Mouse (Mus musculus) adipocyte (in vitro differentiated cells): ENCODE data around the gene Lrp6.
A peak's percentile ranks its signal among the peaks of the same experiment; 100 is the strongest.

Experiments
- DNase-seq: peaks from one replicate; pipeline ENCODE4 v3.0.0-alpha.2; 2016; ENCODE audit warnings: low spot score

Gene Lrp6

DNA sequence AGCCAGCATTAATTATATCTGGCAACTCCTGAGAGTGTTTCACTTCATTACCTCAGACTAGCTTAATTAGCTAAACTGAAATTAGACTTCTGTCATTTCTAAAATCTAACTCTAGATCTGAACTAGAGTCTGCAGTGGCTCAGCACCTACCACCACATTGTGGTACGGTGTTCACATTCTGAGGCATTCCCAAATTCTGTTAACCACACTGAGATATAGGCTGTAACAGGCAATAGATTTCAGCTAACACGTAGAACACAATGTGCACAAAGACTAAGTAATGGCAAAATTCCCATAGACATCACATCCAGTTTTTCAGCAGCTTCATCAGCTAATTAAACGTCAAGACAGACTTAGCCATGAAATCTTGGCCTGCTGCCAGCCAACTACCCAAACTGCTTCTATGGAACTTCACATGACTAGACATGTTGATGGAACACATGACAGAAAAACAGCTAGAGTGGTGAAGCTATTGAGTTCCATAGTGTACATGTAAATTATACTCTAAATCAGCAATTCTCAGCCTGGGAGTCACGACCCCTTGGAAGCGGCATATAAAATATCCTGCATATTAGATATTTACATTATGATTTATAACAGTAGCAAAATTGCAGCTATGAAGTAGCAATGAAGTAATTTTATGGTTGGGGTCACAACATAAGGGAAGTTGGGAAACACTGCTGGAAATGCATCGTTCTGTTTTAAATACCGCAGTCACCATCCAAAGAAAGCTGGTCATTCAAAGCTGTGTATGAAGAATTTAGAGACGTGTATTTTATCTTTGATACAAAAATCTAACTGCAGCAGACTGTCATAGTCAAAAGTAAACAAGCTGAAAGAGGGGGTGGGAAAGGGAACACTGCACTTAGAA, 71.7 kb downstream of the Lrp6 start:
- DNase-seq, result peak; percentile 28

DNA sequence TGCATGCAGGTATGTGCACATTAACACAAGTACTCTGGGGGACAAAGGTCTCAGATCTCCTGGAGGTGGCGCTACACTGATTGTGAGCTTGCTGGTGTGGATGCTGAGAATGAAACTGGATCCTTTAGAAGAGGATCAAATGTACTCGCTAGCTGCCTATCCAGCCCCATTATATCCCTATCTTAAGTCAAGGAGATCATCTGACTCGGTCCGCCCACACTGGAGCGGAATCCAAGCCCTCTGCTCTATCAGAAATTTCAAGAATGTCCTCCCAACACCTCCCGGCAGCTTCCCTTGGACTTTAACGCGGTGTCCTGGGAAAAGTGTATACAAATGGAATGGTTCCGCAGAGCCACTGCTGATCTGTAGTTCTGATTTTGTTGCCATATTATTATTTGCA, 77.1 kb downstream of the Lrp6 start:
- no peak for DNase-seq

- DNase-seq, result no peak
Observed at GRCm38 (mm10) chr6:134489130-134489529, 77.6 kb downstream of the Lrp6 start.

GRCm38 (mm10) chr6:134486318-134486717, 80.4 kb downstream of the Lrp6 start:
- no peak for DNase-seq

DNA sequence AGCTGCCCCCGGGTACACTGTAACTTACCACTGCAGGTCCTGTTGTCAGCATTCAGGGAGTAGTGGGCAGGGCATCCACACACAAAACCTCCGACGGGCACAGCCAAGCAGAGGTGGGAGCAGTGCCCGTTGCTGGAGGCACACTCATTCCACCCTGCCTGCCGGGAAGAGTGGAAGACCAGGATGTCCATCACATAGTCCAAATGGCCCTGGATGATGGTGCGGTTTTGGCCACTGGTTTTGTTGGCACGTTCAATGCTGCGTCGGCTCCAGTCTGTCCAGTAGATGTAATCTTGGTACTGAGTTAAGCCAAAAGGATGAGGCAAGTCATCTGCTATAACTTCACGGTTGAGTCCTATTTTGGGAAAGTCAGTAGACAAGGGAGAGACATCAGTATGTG, 87.3 kb downstream of the Lrp6 start:
- DNase-seq, result no peak

DNA sequence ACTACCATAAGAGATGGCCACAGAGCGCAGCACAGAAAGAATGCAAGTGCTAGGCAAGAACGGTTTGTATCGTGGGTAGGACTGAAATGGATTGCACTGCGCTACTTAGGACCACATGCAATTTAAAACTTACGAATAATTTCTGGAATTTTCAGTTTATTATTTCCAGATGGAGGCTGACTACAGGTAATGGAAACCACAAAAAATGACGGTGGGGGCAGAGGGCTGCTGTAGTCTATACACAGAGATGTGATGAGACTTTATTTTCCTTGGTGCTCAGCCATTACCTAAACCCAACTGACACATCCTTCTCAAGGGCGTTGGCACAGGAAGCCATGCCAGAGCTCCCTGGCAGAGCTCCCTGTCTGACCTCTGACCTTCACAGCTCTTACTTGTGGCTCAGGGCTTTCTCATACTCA, 93.6 kb downstream of the Lrp6 start:
- DNase-seq, result peak; percentile 67

- no peak for DNase-seq
Observed at GRCm38 (mm10) chr6:134470857-134471256, 95.9 kb downstream of the Lrp6 start.

DNA sequence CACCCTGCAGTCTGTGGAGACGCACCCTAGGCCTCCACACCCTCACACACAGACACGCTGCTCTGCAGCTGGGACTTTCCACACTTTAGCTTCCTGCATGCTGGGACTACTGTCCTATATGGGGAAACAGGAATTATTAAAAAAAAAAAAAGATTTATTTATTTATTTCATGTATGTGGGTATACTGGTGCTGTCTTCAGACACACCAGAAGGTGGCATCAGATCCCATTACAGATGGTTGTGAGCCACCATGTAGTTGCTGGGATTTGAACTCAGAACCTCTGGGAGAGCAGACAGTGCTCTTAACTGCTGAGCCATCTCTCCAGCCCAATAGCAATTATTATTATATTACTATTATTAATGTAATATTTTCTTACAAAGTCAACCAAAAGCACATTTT, 97.5 kb downstream of the Lrp6 start:
- no peak for DNase-seq

DNA sequence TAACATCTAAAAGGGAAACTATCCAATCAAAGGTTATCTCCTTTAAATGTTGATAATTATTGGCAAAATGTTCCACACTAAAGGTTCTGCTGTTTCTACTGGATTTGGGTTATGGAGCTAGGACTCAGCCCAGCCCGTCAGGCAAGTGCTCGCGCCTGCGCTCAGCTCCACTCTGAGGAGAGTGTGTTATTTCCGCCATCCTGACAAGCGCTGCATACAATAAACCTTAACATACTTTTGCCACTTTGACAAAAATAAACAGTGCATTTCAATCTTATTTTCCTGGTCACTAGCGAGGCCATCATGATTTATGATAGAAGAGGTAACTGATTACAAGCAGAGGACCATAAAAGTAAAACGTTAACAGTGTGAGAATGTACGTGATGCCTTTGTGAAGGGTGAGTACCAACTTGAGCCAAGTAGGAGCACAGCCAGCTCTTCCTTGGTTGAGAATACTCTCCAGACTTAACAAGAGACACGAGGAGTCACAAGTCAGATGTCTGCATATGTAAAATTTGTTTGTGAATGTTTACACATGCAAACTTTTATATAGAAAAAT, 100.0 kb downstream of the Lrp6 start:
- DNase-seq, result no peak

DNA sequence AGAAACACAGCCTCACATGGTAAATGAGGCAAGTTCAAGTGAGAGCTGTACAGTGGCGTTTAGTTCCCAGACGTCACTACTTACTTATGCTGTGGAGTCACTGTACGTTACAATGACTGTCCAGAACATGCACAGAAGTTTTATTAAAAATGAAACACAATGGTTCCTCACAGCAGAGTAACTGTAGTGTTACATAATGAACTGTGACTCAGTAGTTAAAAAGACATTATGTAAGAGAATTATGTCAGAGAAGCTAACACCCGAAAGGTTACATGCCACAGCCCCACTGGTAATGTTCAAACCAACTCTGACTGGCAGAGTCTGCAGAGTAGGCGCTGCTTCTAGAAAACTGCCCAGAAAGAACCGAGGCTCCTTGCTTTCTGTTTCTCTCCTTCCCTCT, 105.6 kb downstream of the Lrp6 start:
- DNase-seq, result no peak

GRCm38 (mm10) chr6:134458376-134458775, 108.4 kb downstream of the Lrp6 start:
- DNase-seq, result no peak

GRCm38 (mm10) chr6:134454093-134454492, 112.7 kb downstream of the Lrp6 start:
- no peak for DNase-seq

GRCm38 (mm10) chr6:134450661-134451119, 116.1 kb downstream of the Lrp6 start:
- no peak for DNase-seq

GRCm38 (mm10) chr6:134449958-134450357, 116.8 kb downstream of the Lrp6 start:
- DNase-seq, result no peak

DNA sequence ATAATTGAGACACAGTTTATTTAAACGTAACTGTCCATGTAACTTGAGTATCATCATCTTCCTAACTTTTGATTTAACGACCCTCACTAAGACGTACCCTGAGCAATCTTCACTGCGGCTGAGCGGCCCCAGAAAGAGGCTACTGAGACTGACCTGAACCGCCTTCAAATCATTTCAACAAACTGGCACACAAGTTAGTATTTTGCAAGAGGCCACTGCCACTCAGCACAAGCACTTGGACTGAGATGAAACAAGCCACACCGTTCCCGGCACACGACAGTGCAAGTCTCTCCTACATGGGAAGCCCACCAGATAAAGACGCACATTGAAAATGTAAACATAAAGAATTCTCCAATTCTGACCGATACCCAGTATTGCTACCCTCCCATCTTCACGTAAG, 118.3 kb downstream of the Lrp6 start:
- peak; percentile 40 for DNase-seq

DNA sequence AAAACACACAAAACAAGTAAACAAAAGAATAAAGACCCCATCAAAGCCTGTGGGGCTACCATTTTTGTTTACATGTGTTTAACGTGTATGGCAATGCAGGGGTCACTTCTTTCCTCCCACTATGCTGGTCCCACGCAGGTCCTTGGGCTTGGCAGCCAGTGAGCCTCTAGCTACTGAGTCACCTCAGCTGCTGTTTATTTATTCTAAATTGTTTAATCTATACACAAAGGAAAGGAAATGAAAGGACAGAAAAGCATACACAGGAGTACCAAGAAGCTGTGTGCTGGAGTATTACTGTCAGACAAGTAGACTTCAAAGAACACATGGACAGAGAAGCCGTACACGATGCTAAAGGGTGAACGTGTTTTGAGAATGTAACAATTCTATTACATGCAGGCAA, 122.8 kb downstream of the Lrp6 start:
- no peak for DNase-seq

GRCm38 (mm10) chr6:134443198-134443904, 123.4 kb downstream of the Lrp6 start:
- DNase-seq, result no peak

DNA sequence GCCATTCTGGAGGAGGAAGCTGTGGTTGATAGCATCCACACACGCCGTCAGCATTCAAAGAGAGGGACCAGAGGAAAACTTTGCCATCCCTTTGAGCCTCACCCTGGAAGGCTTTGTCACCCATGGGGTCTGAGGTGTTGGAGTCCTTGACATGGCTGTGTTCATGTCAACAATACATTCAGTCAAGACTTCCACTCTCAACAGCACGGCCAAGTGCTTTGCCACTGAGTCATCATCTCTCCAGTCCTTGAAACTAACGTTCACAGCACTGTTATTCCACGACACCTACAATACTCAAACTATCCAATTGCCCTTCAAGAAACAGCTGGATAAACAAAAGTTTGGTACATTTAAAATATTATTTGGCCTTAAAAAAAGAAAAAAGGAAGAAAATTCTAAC, 124.5 kb downstream of the Lrp6 start:
- DNase-seq, result no peak

DNA sequence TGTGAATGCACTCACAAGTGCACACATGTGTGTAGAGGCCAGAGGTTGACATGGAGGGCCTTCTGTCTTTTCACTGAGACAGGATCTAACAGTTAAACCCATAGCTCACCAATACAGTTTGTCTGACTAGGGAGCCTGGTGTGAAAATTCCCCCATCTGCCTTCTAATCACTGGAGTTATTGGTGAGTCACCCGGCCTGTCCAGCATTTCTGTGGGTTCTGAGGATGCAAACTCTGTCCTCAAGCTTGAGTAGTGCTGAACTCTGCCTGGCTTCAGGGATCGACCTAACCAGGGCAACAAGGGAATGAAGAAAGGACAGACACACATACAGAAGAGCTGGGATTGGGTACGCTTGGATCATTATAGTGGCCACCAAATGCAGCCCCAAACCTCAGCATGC, 125.0 kb downstream of the Lrp6 start:
- no peak for DNase-seq

DNA sequence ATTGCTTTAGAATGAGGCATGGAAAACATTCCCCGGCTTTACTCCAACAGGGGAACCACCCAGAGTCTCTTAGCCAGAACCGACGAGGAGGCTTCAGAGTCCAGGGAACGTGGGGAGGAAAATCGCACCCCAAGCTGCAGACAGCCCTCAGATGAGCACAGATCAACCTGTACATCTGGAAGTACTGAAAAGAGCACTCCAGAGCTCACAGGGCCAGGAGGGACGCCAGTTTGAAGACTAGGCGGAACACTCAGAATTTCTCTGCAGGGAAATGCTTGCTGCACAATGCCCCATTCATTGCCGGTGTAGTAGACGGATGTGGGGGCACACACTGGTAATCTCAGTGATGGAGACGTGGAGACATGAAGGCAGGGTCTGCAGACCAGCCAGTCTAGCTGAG, 126.7 kb downstream of the Lrp6 start:
- no peak for DNase-seq

DNA sequence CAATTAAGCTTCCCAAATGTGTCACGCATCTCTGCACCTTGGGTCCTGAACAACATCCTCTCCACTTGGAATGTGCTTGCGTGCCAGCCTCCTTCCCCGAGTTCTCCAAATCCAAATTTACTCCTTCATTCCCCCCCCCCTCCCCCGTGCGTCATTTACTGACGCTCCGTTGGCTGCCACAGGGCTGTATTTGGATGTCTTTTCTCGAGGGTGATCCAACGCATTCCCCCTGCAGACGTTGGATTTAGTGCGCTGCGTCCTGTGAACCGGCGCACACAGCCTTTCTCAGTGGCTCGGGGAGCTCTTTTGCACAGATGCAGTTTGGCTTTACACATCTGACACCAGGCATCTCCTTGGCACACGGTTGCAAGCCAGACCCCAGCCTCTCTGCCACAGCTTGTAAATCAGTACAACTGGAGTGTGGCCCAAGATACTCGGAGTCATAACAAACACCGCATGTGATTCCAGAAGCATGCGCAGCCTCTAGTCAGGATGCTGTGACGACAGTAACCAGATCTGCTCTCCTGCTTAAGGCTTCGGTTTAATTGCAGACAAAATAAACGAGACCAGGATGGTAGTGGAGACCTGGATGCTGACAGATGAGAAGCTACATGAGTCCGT, 127.3 kb downstream of the Lrp6 start:
- no peak for DNase-seq

DNA sequence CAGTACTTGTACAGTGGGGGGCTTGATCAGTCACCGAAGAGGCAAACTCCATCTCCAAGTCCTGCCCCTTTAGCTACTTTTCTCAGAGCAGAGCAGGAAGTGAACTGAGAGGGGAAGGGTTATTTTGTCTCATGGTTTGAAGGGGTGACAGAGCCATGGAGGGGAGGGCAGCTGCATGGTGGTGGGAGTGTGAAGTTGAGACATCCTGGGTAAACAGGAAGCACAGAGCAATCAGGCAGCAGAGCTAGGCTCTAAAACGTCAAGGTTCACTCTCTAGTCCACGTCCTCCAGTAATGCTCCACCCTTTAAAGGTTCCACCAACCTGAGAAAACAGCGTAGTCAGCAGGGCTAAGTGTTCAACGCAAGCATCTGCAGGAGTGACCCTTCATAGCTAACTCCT, 129.8 kb downstream of the Lrp6 start:
- no peak for DNase-seq
